In genomic region chr9:78457026-78457425, GRCm38 (mm10) we compare ENCODE assay signal across 26 mouse cellular contexts. TPM values are rescaled to one million over a fixed set of nuclear protein-coding genes. Genes with fewer than 3 reads are reported as not detected.
"Had no signal": no experiment of that assay in that cellular context is flagged by ENCODE, and none has a peak within 500 bp of the region (broad histone marks: within the 10 kb centered on the region; RNA-seq: fewer than 3 reads in every experiment).

No protein-coding gene starts in this region.

- DNase-seq: gastrocnemius, postnatal 14 days; gastrocnemius, postnatal 36 days; heart, adult 11 months; heart, adult 2 months; heart, postnatal 14 days; heart, postnatal 36 days; kidney, adult 18-20 months; kidney, adult 8-10 months; kidney, postnatal 10 days; kidney, postnatal 25 days; kidney, postnatal 4 days; layer of hippocampus, adult 9-11 months; layer of hippocampus, postnatal 36 days; left cerebral cortex, postnatal 4 days had no signal

- H3K27ac ChIP-seq: heart, adult 2 months; heart, embryonic 13.5 days; heart, embryonic 15.5 days; hindbrain, embryonic 12.5 days; hindbrain, embryonic 14.5 days; intestine, embryonic 15.5 days; layer of hippocampus, adult 2 months; limb, embryonic 13.5 days; limb, embryonic 15.5 days; liver, embryonic 12.5 days; liver, embryonic 14.5 days had no signal

- H3K9me3 ChIP-seq: heart, embryonic 13.5 days; heart, embryonic 15.5 days; hindbrain, embryonic 12.5 days; intestine, embryonic 15.5 days; limb, embryonic 13.5 days; limb, embryonic 15.5 days; liver, embryonic 12.5 days had no signal

- H3K4me1 ChIP-seq: heart, embryonic 13.5 days; heart, embryonic 15.5 days; hindbrain, embryonic 12.5 days; intestine, embryonic 15.5 days; limb, embryonic 13.5 days; limb, embryonic 15.5 days had no signal

- H3K27me3 ChIP-seq: heart, embryonic 13.5 days; heart, embryonic 15.5 days; hindbrain, embryonic 12.5 days; intestine, embryonic 15.5 days; limb, embryonic 13.5 days; limb, embryonic 15.5 days; liver, embryonic 12.5 days had no signal

- H3K9ac ChIP-seq: heart, embryonic 13.5 days; heart, embryonic 15.5 days; hindbrain, embryonic 12.5 days; hindbrain, embryonic 14.5 days; intestine, embryonic 15.5 days; limb, embryonic 13.5 days; limb, embryonic 15.5 days; liver, embryonic 12.5 days; liver, embryonic 14.5 days had no signal

- H3K4me3 ChIP-seq: heart, adult 2 months; heart, embryonic 13.5 days; heart, embryonic 15.5 days; hindbrain, embryonic 12.5 days; intestine, embryonic 15.5 days; layer of hippocampus, adult 2 months; limb, embryonic 13.5 days; limb, embryonic 15.5 days; liver, embryonic 12.5 days had no signal

RNA-seq across cellular contexts. Expression of gene Gm17324, which starts 8.4 kb away (rescaled TPM):
- total RNA-seq: gastrocnemius, adult 18-20 months; gastrocnemius, adult 8-10 months; gastrocnemius, postnatal 14 days; gastrocnemius, postnatal 36 days; heart, adult 2 months; heart, postnatal 14 days; heart, postnatal 36 days had no signal
- polyA plus RNA-seq: heart, adult 2 months had no signal
